Mouse (Mus musculus) cortical plate, adult 2 months (tissue): ENCODE data around the gene Hpse2. TPM values are rescaled to one million over a fixed set of nuclear protein-coding genes. Genes with fewer than 3 reads are reported as not detected.
"Not testable (repeated sequence)": the region's sequence is repeated elsewhere in the genome, so short reads cannot be mapped to it uniquely, and the experiment has no call there.

Experiments used
- H3K27ac ChIP-seq: fragments of 200-500 bp; 2 replicates; pipeline ENCODE4 v1.5.1; 2012; ENCODE audit warnings: low read length, control low read depth, inconsistent platforms; ENCODE audit not compliant: insufficient read depth
- H3K4me1 ChIP-seq: fragments of 200-500 bp; 2 replicates; pipeline ENCODE4 v1.6.1; 2011; ENCODE audit warnings: low read length; ENCODE audit not compliant: control insufficient read depth, insufficient read depth
- H3K4me3 ChIP-seq: fragments of 200-500 bp; 2 replicates; pipeline ENCODE4 v1.5.1; 2011; ENCODE audit warnings: mild to moderate bottlenecking, low read length, control low read depth; ENCODE audit not compliant: insufficient read depth
- CTCF ChIP-seq: fragments of 200-500 bp; IDR thresholded peaks from 2 replicates; pipeline ENCODE4 v1.5.1; 2011; ENCODE audit warnings: mild to moderate bottlenecking, control low read depth, low read length; ENCODE audit not compliant: insufficient read depth; ENCODE audit errors: extremely low read depth
- POLR2A ChIP-seq: fragments of 200-500 bp; IDR thresholded peaks from 2 replicates; pipeline ENCODE4 v1.6.1; 2011; ENCODE audit warnings: mild to moderate bottlenecking, low read length, control low read depth; ENCODE audit not compliant: insufficient read depth; ENCODE audit errors: extremely low read depth
- polyA plus RNA-seq: library from polyadenylated mRNA; depleted of rRNA; stranded (reverse); fragments of >200 nt; gene quantifications from 2 replicates; pipeline ENCODE4 v1.2.3, GENCODE M21; 2012

Gene Hpse2
- polyA plus RNA-seq, 1 experiment: 0.02 TPM

GRCm38 (mm10) chr19:43386041-43386952, 1.9 kb downstream of the Hpse2 start:
- TF ChIP-seq CTCF: no peak
- no peak for TF ChIP-seq POLR2A
- Histone ChIP-seq H3K4me3 (peak overlapping the region; percentile 13; the same call in 1 of the 2 replicates), H3K4me1 (no peaks in the 10 kb centered on the region), H3K27ac (no peak overlapping the region)

DNA sequence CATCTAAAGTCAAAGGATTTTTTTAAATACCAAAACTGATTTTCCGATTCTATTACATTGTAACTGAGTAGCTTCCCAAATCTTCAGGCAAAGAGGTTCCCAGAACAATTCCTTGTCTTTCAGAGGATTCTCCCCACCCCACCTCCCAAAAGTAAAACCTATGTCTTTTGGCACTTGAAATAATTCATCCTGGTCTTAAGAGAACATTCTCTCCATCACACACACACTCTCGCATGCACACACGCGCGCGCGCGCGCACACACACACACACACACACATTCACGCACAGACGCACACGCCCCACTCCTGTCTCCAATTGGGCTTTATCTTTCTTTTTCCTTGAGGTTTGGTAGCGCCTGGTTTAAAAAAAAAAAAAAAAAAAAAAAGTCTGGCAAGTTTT, 2.7 kb downstream of the Hpse2 start:
- H3K27ac ChIP-seq: no peak overlapping the region
- no peak overlapping the region for H3K4me3 ChIP-seq
- TF ChIP-seq POLR2A (no peak), CTCF (no peak)
- no peaks in the 10 kb centered on the region for H3K4me1 ChIP-seq

DNA sequence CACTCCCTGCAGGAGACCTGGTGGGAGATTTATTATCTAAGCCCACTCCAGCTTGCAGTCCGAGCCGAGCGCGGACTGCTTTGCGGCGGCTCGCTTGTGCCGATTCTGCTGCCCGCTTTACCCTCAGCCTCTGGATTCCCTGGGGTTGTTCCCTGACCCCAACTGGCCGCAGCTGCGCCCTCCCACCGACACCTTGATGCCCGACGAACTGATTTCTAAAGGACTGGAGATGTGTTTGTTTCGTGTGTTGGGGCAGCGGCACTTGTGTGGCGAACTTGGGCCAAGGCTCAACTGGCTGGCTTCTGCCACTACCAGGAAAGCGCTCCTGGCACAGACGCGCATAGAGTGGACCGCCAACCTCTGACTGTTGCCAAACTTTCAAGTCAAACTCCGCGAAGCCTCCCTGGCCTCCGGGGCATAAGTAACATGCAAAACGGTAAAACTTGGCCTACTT, 3.1 kb downstream of the Hpse2 start:
- Histone ChIP-seq H3K4me3 (no peak overlapping the region), H3K4me1 (no peaks in the 10 kb centered on the region)
- TF ChIP-seq POLR2A (no peak), CTCF (no peak)

GRCm38 (mm10) chr19:43384346-43384977, 3.7 kb downstream of the Hpse2 start:
- no peak for TF ChIP-seq POLR2A
- TF ChIP-seq CTCF: no peak
- Histone ChIP-seq H3K4me3 (no peak overlapping the region), H3K4me1 (no peaks in the 10 kb centered on the region), H3K27ac (no peak overlapping the region)

More for the DNA sequence above, 3.1 kb downstream of the Hpse2 start:
- no peak overlapping the region for H3K27ac ChIP-seq

- no peak overlapping the region for H3K27ac ChIP-seq
- TF ChIP-seq CTCF: no peak
- TF ChIP-seq POLR2A: no peak
- H3K4me3 ChIP-seq: no peak overlapping the region
- no peaks in the 10 kb centered on the region for H3K4me1 ChIP-seq
These were observed 29.3 kb downstream of the Hpse2 start for GRCm38 (mm10) chr19:43358830-43359229.

DNA sequence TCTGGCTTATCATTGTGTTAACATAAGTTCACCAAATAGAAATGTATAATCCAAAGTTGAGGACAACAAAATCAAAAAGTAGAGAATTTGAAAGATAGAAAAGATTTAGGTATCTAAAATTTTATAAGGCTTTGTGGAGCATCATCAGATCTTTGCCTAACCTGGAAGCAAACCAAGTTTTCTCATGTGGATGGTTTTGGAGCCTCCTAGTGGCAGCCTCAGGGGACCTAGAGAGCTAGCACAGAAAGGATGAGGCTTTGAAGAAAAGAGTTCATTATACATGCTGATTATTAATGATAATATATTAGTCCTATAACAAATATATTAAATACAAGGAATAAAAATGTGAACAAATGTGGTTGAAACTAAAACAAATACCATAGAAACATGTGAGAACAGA, 77.0 kb downstream of the Hpse2 start:
- Histone ChIP-seq H3K4me1 (no peaks in the 10 kb centered on the region), H3K27ac (no peak overlapping the region)
- TF ChIP-seq POLR2A (no peak), CTCF (peak; percentile 57)

GRCm38 (mm10) chr19:43306756-43307155, 81.4 kb downstream of the Hpse2 start:
- Histone ChIP-seq H3K4me3 (no peak overlapping the region), H3K4me1 (no peaks in the 10 kb centered on the region), H3K27ac (no peak overlapping the region)
- TF ChIP-seq POLR2A (no peak), CTCF (no peak)

More for the DNA sequence above, 77.0 kb downstream of the Hpse2 start:
- no peak overlapping the region for H3K4me3 ChIP-seq

- H3K4me1 ChIP-seq, H3K27ac ChIP-seq: not testable (repeated sequence)
These were observed 106.8 kb downstream of the Hpse2 start for GRCm38 (mm10) chr19:43281336-43281735.

GRCm38 (mm10) chr19:43243993-43244392, 144.2 kb downstream of the Hpse2 start:
- no peak overlapping the region for H3K4me3 ChIP-seq
- no peaks in the 10 kb centered on the region for H3K4me1 ChIP-seq
- H3K27ac ChIP-seq: no peak overlapping the region
- no peak for TF ChIP-seq CTCF
- TF ChIP-seq POLR2A: no peak

More at GRCm38 (mm10) chr19:43281336-43281735, 106.8 kb downstream of the Hpse2 start:
- H3K4me3 ChIP-seq: not testable (repeated sequence)

GRCm38 (mm10) chr19:43231711-43232110, 156.4 kb downstream of the Hpse2 start:
- Histone ChIP-seq H3K4me3 (no peak overlapping the region), H3K27ac (no peak overlapping the region), H3K4me1 (no peaks in the 10 kb centered on the region)
- no peak for TF ChIP-seq CTCF
- no peak for TF ChIP-seq POLR2A
